Comparison of ENCODE assay signal across 8 mouse cellular contexts in the genomic region with DNA sequence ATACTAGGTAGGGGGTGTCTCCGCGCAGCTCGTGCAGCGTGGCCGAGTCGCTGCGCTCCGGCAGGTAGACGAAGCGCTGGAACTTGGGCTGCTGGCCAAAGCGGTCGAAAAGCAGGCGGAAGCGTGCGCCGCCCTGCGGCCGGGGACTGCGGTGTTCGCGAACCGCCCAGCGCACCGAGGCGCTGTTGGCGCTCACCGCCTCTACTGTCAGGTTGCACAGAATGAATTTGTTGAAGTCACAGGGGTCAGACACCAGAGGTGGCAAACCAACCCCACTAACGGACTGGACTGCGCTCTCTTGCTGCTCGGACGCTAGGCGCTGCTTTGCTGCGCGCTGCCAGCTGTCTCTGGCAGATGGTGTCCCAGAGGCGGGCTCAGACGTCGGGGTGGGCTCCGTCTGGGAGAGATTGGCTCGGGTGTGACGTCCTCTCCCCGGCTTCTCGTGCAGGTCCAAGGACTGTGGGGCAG. TPM values are rescaled to one million over a fixed set of nuclear protein-coding genes. Genes with fewer than 3 reads are reported as not detected.
DNase-seq lines count a peak whose midpoint lies in the region; ATAC-seq and TF ChIP-seq lines count a peak whose summit lies in the region.

No protein-coding gene starts in this region.

- H3K9me3 ChIP-seq in forebrain, embryonic 14.5 days (replicated peaks; ENCODE audit: control insufficient read depth, low read length), result no peaks in the 10 kb centered on the region
- no peaks in the 10 kb centered on the region for H3K9me3 ChIP-seq in lung, embryonic 14.5 days (ENCODE audit: low read depth, low read length)

- ATAC-seq in forebrain, embryonic 14.5 days, result peak; percentile 67
- ATAC-seq in lung, embryonic 14.5 days (ENCODE audit: insufficient read depth), result peak; percentile 39; the same call in 1 of the 2 replicates

- H3K27me3 ChIP-seq in thymus, adult 2 months (ENCODE audit: control insufficient read depth, insufficient read depth, low read length), result peaks cover 4% of the 10 kb centered on the region
- H3K27me3 ChIP-seq in forebrain, embryonic 14.5 days (replicated peaks; ENCODE audit: control insufficient read depth, insufficient read depth, low read length), result peaks cover 47% of the 10 kb centered on the region
- H3K27me3 ChIP-seq in lung, embryonic 14.5 days (ENCODE audit: insufficient read depth, low read length), result peaks cover 41% of the 10 kb centered on the region

- intact Hi-C loops in heart, postnatal 10 days (cut with DNase I), result loop anchor here (1.0 to 2.0 kb wide), 2 partner anchors 15 to 136 kb away; no protein-coding TSS in a partner anchor

- H3K27ac ChIP-seq in thymus, adult 2 months (ENCODE audit: control insufficient read depth, insufficient read depth, low read length), result no peak overlapping the region
- no peak overlapping the region for H3K27ac ChIP-seq in forebrain, embryonic 14.5 days (ENCODE audit: low read depth, low read length)
- peak overlapping the region; percentile 98; the same call in 1 of the 2 replicates for H3K27ac ChIP-seq in lung, embryonic 14.5 days (ENCODE audit: low read depth)

- H3K4me1 ChIP-seq in thymus, adult 2 months (replicated peaks; ENCODE audit: control insufficient read depth, insufficient read depth, low read length), result no peaks in the 10 kb centered on the region; the same call in 1 of the 2 replicates
- H3K4me1 ChIP-seq in forebrain, embryonic 14.5 days (ENCODE audit: control insufficient read depth, insufficient read depth, low read length), result peaks cover 19% of the 10 kb centered on the region
- H3K4me1 ChIP-seq in lung, embryonic 14.5 days (ENCODE audit: insufficient read depth), result peaks cover 6% of the 10 kb centered on the region; the same call in 1 of the 2 replicates

- no peaks in the 10 kb centered on the region for H3K36me3 ChIP-seq in thymus, adult 2 months (ENCODE audit: control insufficient read depth, insufficient read depth, low read length)
- no peaks in the 10 kb centered on the region for H3K36me3 ChIP-seq in forebrain, embryonic 14.5 days (ENCODE audit: control insufficient read depth, insufficient read depth, low read length)
- H3K36me3 ChIP-seq in lung, embryonic 14.5 days (ENCODE audit: insufficient read depth), result peaks cover 17% of the 10 kb centered on the region

- no peak for TF ChIP-seq CTCF in thymus, adult 2 months (IDR thresholded peaks at IDR 0.05; ENCODE audit: borderline replicate concordance, control insufficient read depth, extremely low read depth, insufficient read depth, low read length, poor library complexity)
- TF ChIP-seq CTCF in lung, embryonic 14.5 days (IDR thresholded peaks at IDR 0.05; ENCODE audit: low read depth), result peak; percentile 64

- TF ChIP-seq POLR2A in thymus, adult 2 months (IDR thresholded peaks at IDR 0.05; ENCODE audit: control insufficient read depth, extremely low read depth, insufficient read depth, low read length, poor library complexity), result no peak

- WGBS in thymus, adult 2 months, result 3% methylated on average over 42 of the region's 42 CpGs
- 2% methylated on average over 42 of the region's 42 CpGs for WGBS in forebrain, embryonic 14.5 days
- under 1% methylated on average over 42 of the region's 42 CpGs for WGBS in lung, embryonic 14.5 days

- peak overlapping the region; percentile 65; the same call in 1 of the 2 replicates for H3K9ac ChIP-seq in forebrain, embryonic 14.5 days (ENCODE audit: low read length)
- peak overlapping the region; percentile 76 for H3K9ac ChIP-seq in lung, embryonic 14.5 days

- DNase-seq in thymus, postnatal 4 days, result peak; percentile 50
- DNase-seq in thymus, adult 2 months, result no peak
- peak; percentile 75 for DNase-seq in forebrain, embryonic 14.5 days (ENCODE audit: low spot score)
- DNase-seq in heart, postnatal 10 days, result peak; percentile 82 to 87
- DNase-seq in kidney, postnatal 4 days, result peak; percentile 88 to 91
- peak; percentile 87 for DNase-seq in lung, embryonic 14.5 days
- DNase-seq in ovary, postnatal 10 days (ENCODE audit: low spot score), result peak; percentile 73
- DNase-seq in c-Kit-positive CD71-positive TER-119-positive erythroid progenitor cells, embryonic 14.5 days (ENCODE audit: low spot score), result no peak

- peak overlapping the region; percentile 93 for H3K4me2 ChIP-seq in forebrain, embryonic 14.5 days (ENCODE audit: low read length)
- peak overlapping the region; percentile 79 for H3K4me2 ChIP-seq in lung, embryonic 14.5 days

- no peak overlapping the region for H3K4me3 ChIP-seq in thymus, adult 2 months (ENCODE audit: control insufficient read depth, insufficient read depth, low read length)
- H3K4me3 ChIP-seq in forebrain, embryonic 14.5 days (ENCODE audit: low read depth, low read length), result peak overlapping the region; percentile 51
- peak overlapping the region; percentile 66 for H3K4me3 ChIP-seq in lung, embryonic 14.5 days (ENCODE audit: low read depth, low read length)

RNA-seq across cellular contexts. Expression of gene Tril, which starts 2.3 kb away (rescaled TPM):
- 2.3 and 2.5 TPM in 2 replicates for polyA plus RNA-seq in thymus, adult 2 months (2012; rRNA removed)
- polyA plus RNA-seq in forebrain, embryonic 14.5 days (2014; fragmentation: Nextera tagmentation; extraction: Ambion mirVana), result 3.9 and 5.1 TPM in 2 replicates
- 10 to 100 TPM; 14.0 to 14.8 TPM for total RNA-seq in heart, postnatal 10 days (2021)
- 59.3 and 66.6 TPM in 2 replicates for polyA plus RNA-seq in lung, embryonic 14.5 days (2014; fragmentation: Nextera tagmentation; extraction: Ambion mirVana)

Comparison
In these comparisons a context has a peak if more than half of its experiments do, and no peak if none do; other contexts are left out.
1. DNase-seq: peak in thymus, postnatal 4 days (single experiment), forebrain, embryonic 14.5 days (single experiment), heart, postnatal 10 days (2 of 2), kidney, postnatal 4 days (2 of 2), lung, embryonic 14.5 days (single experiment) and ovary, postnatal 10 days (single experiment); none in thymus, adult 2 months (single experiment) and c-Kit-positive CD71-positive TER-119-positive erythroid progenitor cells, embryonic 14.5 days (single experiment).